Mouse (Mus musculus) stomach, postnatal 0 days (tissue): ENCODE data around the gene Got2.

Experiments used
- CTCF ChIP-seq: IDR thresholded peaks from 2 replicates; pipeline ENCODE4 v1.5.1; 2016; ENCODE audit warnings: antibody characterized with exemption, low read depth, mild to moderate bottlenecking, moderate library complexity
- EP300 ChIP-seq: optimal IDR thresholded peaks from 2 replicates; pipeline ENCODE3; 2016; ENCODE audit warnings: antibody characterized with exemption

DNA sequence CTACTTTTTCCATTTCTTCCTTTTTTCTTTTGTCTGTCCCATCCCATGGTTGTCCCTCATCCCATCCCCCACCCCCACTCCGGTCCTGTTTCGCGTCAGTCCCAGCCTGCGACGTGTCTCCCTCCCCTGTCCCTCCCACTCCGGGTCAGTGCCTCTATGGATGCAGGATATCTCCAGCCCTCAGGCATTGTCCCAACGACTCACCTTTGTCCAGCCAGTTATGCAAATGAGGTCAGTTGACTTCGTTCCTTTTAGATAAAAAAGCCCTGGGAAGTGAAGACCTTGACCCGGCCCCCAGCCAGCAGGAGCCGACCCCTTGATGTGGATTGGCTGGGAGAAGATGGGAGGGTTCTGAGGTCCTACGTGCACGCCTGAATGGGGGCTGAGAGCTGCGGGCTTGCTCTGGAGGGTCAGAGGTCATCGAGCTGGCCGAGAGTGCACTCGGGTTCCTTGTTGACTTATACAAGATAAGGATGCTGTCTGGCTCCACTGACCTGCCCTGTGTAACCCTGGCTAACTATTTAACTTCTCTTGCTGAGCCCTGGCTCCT, 54.8 kb downstream of the Got2 start:
- TF ChIP-seq EP300 (no peak), CTCF (no peak)
